ENCODE assay signal across 14 mouse cellular contexts in the genomic region with DNA sequence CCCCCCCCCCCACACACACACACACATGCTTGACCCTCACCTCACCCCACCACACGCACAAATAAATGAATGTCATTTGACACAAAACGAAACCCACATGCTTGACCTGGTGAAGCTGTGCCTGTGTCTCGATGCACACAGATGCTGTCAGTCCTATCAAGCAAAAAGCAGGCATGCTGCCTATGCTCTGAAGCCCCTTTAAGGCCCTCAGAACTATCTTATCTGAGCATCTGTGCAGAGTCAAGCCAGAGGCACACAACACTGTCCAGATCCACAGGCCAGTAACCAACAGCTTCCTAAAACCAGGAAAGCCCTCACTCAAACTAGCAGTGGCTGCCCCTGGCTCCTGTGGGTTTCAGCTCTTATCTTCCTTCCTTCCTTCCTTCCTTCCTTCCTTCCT.
"Had no signal": no experiment of that assay in that cellular context is flagged by ENCODE, and none has a peak within 500 bp of the region (broad histone marks: within the 10 kb centered on the region; RNA-seq: fewer than 3 reads in every experiment).

No protein-coding gene starts in this region.

- H3K4me2 ChIP-seq: intestine, embryonic 15.5 days; limb, embryonic 12.5 days; midbrain, embryonic 11.5 days; midbrain, embryonic 15.5 days; neural tube, embryonic 12.5 days had no signal

- H3K4me3 ChIP-seq: intestine, embryonic 15.5 days; layer of hippocampus, adult 2 months; limb, embryonic 12.5 days; megakaryocyte, embryonic 14.5 days; midbrain, embryonic 15.5 days; neural tube, embryonic 12.5 days had no signal

- H3K36me3 ChIP-seq: intestine, embryonic 15.5 days; limb, embryonic 12.5 days; midbrain, embryonic 15.5 days; neural tube, embryonic 12.5 days had no signal

- H3K9ac ChIP-seq: intestine, embryonic 15.5 days; limb, embryonic 12.5 days; midbrain, embryonic 15.5 days; neural tube, embryonic 12.5 days had no signal

- ATAC-seq: intestine, embryonic 15.5 days; midbrain, embryonic 15.5 days had no signal

- H3K4me1 ChIP-seq: limb, embryonic 12.5 days; midbrain, embryonic 15.5 days; neural tube, embryonic 12.5 days had no signal

- H3K9me3 ChIP-seq: intestine, embryonic 15.5 days; limb, embryonic 12.5 days; midbrain, embryonic 15.5 days; neural tube, embryonic 12.5 days had no signal

- DNase-seq: kidney, adult 18-20 months; kidney, postnatal 10 days; kidney, postnatal 4 days; lung, postnatal 14 days; thymus, postnatal 14 days had no signal

- H3K27ac ChIP-seq: intestine, embryonic 15.5 days; layer of hippocampus, adult 2 months; limb, embryonic 12.5 days; macrophage; midbrain, embryonic 15.5 days; neural tube, embryonic 12.5 days; stomach, postnatal 0 days had no signal

- H3K27me3 ChIP-seq: intestine, embryonic 15.5 days; limb, embryonic 12.5 days; midbrain, embryonic 15.5 days; neural tube, embryonic 12.5 days had no signal
